Mouse (Mus musculus): Measurements from ENCODE around the gene Psen2. TPM values are rescaled to one million over a fixed set of nuclear protein-coding genes. Genes with fewer than 3 reads are reported as not detected.

Psen2 gene
- total RNA-seq, 2 experiments from 2014 or later, result 66.4 to 93.3 TPM

GRCm38 (mm10) chr1:180184768-180185167, 78.5 kb downstream of the Psen2 start:
- ATAC-seq (replicated peaks; ENCODE audit: low FRiP score, low TSS enrichment, poor library complexity, severe bottlenecking), result no peak

GRCm38 (mm10) chr1:180183525-180184159, 79.6 kb downstream of the Psen2 start:
- ATAC-seq (replicated peaks; ENCODE audit: low FRiP score, low TSS enrichment, poor library complexity, severe bottlenecking), result no peak

DNA sequence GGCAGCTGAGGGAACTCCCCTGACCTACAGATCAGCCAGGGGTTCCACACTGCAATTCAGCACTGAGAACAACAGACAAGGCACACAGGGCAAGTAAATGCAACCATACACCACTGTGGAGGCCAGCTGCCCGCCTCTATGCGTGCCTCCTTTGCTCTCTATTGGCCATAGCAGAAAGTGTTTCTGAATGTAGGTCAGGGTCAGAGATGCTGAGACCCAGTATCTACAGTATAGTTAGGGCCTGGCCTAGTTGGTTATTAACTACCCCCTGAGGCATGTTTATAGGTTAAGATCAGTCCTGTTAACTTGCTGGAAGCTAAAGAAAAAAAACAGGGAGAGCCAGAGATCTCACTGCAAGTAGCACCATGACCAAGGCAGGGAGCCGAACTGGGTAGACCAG, 80.5 kb downstream of the Psen2 start:
- no peak for ATAC-seq (replicated peaks; ENCODE audit: low FRiP score, low TSS enrichment, poor library complexity, severe bottlenecking)

DNA sequence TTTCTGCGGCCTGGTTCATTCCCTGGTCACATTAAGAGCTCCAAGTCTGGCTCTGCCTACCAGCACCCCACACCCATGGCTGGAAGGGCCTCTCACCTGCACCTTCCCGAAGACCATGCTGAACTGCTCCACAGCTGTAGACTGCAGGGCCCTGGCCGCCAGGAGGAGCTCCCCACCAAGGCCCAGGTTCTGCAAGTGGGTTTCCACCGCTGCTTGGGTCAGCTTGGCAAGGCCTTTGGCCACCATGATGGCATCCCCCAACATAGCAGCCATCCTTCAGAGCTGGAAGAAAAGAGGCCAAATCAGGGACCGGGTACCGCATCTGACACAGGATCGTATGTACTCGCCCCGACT, 81.3 kb downstream of the Psen2 start:
- no peak for ATAC-seq (replicated peaks; ENCODE audit: low FRiP score, low TSS enrichment, poor library complexity, severe bottlenecking)

DNA sequence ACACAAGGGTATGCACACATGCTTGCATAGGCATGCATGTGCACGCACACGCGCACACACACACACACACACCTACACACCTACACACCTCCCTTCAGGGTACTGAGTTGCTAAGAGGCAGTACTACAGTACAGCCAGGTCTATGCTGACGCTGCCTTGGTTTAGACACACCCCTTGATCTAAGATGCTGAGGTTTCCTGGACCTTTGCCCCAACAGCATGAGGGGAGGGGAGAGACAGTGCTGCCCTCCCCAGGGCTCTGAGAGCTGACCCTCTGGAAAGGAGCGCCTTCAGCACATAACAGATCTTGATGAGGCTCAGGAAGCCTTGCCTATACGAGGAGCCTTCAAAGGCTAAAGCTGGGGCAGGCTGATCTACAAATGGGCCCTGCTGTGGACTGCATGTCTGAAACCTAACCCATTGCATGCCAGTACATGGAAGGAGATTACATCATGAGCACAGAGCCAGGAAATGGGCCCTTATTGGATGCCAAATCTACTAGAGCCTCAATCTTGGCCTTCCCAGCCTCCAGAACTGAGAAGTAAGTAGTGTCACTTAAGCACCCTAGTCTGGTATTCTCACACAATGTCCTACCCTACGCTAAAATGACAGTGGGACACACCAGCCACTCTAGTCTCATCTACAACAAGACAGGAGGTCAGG, 81.8 kb downstream of the Psen2 start:
- no peak for ATAC-seq (replicated peaks; ENCODE audit: low FRiP score, low TSS enrichment, poor library complexity, severe bottlenecking)

GRCm38 (mm10) chr1:180179840-180180239, 83.4 kb downstream of the Psen2 start:
- no peak for ATAC-seq (replicated peaks; ENCODE audit: low FRiP score, low TSS enrichment, poor library complexity, severe bottlenecking)

- ATAC-seq (replicated peaks; ENCODE audit: low FRiP score, low TSS enrichment, poor library complexity, severe bottlenecking), result no peak
Measured at GRCm38 (mm10) chr1:180179100-180179499, 84.1 kb downstream of the Psen2 start.

DNA sequence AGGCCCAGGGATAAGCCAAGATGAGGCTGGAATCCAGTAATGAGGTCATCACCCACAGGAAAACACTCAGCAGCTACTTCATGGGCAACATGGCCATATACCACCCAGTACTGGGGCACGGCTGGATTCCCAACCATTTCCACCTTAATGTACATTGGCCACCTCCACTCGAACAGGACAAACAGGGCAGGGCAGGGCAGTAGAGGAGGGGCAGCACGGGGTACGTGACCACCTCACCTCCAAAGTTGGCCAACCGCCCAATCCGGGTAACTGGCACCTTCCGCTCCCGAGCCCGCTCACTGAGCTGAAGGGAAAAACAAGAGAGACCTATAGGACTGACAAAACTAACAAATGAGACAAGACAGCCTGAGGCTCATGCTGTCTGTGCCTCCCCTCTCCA, 84.9 kb downstream of the Psen2 start:
- no peak for ATAC-seq (replicated peaks; ENCODE audit: low FRiP score, low TSS enrichment, poor library complexity, severe bottlenecking)

Other genes starting within 250 kb of the Psen2 start
- gene Coq8a, start 63.8 kb downstream of the Psen2 start, total RNA-seq (2014; fragmentation: Nextera tagmentation), result 6.3 and 8.4 TPM in 2 replicates
- 18.3 and 22.3 TPM in 2 replicates for gene Coq8a, start 63.8 kb downstream of the Psen2 start, total RNA-seq (2017)
- gene Itpkb, start 67.0 kb upstream of the Psen2 start, total RNA-seq (2014; fragmentation: Nextera tagmentation), result 11.5 and 12.9 TPM in 2 replicates
- 6.1 and 6.3 TPM in 2 replicates for gene Itpkb, start 67.0 kb upstream of the Psen2 start, total RNA-seq (2017)
- gene Stum, start 220.1 kb upstream of the Psen2 start, total RNA-seq (2014; fragmentation: Nextera tagmentation), result not detected in 2 replicates
- gene Stum, start 220.1 kb upstream of the Psen2 start, total RNA-seq (2017), result not detected in 2 replicates

All from megakaryocyte-erythroid progenitor cell, adult 5-6 weeks (primary cell).